Mouse (Mus musculus): ENCODE measurements around the gene Ostm1.

Gene Ostm1

GRCm38 (mm10) chr10:42631754-42632452 is 48.3 kb downstream of the Ostm1 start:
- peak; percentile 57 for DNase-seq

- peak; percentile 58 for DNase-seq
Measured at GRCm38 (mm10) chr10:42632453-42633360, 49.1 kb downstream of the Ostm1 start.

- peak; percentile 63 for DNase-seq
Measured at GRCm38 (mm10) chr10:42633361-42634121, 49.9 kb downstream of the Ostm1 start.

- DNase-seq: peak; percentile 72
Measured at GRCm38 (mm10) chr10:42634122-42634720, 50.6 kb downstream of the Ostm1 start.

- DNase-seq: no peak
Measured at GRCm38 (mm10) chr10:42635046-42635445, 51.4 kb downstream of the Ostm1 start.

GRCm38 (mm10) chr10:42635566-42636359 is 52.1 kb downstream of the Ostm1 start:
- DNase-seq: no peak

GRCm38 (mm10) chr10:42636360-42637182 is 52.9 kb downstream of the Ostm1 start:
- peak; percentile 55 for DNase-seq

GRCm38 (mm10) chr10:42637183-42637788 is 53.7 kb downstream of the Ostm1 start:
- peak; percentile 94 for DNase-seq

GRCm38 (mm10) chr10:42639856-42640255 is 56.2 kb downstream of the Ostm1 start:
- peak; percentile 6 for DNase-seq

- DNase-seq: no peak
Measured at GRCm38 (mm10) chr10:42643638-42644037, 60.0 kb downstream of the Ostm1 start.

- DNase-seq: no peak
Measured at GRCm38 (mm10) chr10:42646340-42646739, 62.7 kb downstream of the Ostm1 start.

- DNase-seq: no peak
Measured at GRCm38 (mm10) chr10:42661916-42662315, 78.3 kb downstream of the Ostm1 start.

- no peak for DNase-seq
Measured at GRCm38 (mm10) chr10:42669970-42670369, 86.3 kb downstream of the Ostm1 start.

GRCm38 (mm10) chr10:42672798-42673197 is 89.2 kb downstream of the Ostm1 start:
- DNase-seq: no peak

GRCm38 (mm10) chr10:42675571-42675970 is 91.9 kb downstream of the Ostm1 start:
- no peak for DNase-seq

GRCm38 (mm10) chr10:42678331-42678730 is 94.7 kb downstream of the Ostm1 start:
- DNase-seq: no peak

- DNase-seq: peak; percentile 95
Measured at GRCm38 (mm10) chr10:42678755-42679364, 95.2 kb downstream of the Ostm1 start.

- peak; percentile 20 for DNase-seq
Measured at GRCm38 (mm10) chr10:42679586-42679985, 96.0 kb downstream of the Ostm1 start.

GRCm38 (mm10) chr10:42680582-42681001 is 97.0 kb downstream of the Ostm1 start:
- peak; percentile 50 for DNase-seq

GRCm38 (mm10) chr10:42682421-42682820 is 98.8 kb downstream of the Ostm1 start:
- no peak for DNase-seq

Measured in retina, postnatal 1 day (tissue).